Mouse (Mus musculus): ENCODE results near the gene Fryl.

Fryl gene

DNA sequence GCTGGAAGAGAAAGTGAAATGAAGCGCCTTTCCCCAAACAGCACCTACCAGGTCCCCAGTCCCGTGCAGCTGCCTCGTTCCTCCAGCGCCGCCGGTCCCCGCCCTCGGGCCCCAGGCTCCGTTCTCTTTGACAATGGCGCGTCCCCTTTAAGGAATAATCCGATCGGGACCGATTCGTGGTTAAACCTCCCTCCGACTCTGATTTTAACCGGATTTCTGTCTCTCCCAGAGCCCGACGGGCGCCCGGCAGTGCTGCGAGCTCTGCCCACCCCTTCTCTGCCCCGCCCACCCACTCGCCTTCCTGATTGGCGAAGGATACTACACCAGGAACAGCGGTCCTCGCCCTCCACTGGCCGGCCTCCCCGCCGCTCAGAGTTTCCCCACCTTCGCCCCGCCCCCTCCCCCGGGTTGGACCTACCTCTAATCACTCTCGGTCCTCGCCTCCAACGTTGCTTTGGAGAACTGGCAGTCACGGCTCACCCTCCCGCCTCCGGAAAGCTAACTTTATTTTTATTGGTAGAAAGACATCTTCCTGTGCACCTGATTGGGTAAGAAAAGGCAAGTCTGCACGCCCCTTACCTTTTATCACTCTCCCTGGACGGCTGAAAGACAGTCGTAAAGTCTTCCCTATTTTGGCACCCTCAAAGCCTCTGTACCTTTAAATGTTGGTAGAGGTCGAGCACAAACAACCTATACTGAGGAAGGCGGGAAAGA lies at the start of gene Fryl:
Gene Fryl (minus strand): TSS at position 268 of the 714 bp plus-strand sequence.
- in situ Hi-C loops (cut with MboI, MseI) = loop anchor here (5.0 kb wide), 1 partner anchor 41 kb away; no protein-coding TSS in a partner anchor

DNA sequence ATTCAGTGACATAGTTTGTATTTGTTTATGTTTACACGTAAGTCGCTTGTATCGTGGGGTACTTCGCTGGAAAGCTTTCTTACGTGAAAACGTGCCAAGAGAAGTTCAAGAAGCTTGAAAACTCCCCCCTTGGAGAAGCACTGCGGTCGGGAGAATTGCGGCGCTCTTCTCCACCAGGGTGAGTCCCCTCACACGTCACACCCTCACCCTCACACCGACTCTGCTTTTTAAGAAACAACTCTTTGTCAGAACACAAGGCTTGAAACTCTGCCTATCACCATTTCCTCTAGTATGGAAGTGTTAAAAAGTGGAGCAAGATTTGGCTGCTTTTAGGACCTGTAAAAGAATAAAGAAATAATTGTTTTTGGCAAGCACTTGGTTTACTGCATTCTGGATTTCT lies 48.1 kb upstream of the Fryl start:
- in situ Hi-C loops (cut with MboI, MseI) = no loop called here

DNA sequence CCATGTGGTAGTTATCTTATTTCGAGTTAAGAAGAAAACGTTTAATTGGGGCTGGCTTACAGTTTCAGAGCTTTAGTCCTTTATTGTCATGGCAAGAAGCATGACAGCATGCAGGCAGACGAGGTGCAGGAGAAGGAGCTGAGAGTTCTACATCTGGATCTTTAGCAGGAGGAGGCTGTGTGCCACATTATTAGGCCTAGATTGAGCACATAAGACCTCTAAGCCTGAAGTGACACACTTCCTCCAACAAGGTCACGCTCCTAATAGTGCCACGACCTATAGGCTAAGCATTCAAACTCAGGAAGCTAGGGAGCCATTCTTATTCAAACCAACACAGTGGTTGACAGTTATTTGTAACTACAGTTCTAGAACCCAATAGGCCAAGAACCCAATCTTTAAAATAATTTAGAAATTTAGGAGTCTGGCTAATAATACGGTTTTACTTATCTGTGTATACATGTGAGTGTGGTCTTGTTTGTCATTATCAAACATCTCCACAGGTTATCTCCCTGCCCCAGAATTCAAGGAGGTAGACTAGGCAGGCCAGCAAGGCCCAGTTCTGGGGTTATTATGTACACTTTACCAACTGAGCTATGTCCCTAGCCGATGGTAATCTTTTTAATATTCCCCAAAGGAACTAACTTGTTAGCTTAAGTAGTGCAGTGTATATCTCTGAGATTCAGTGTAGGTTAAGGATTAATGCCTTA lies 45.3 kb upstream of the Fryl start:
- in situ Hi-C loops (cut with MboI, MseI) = no loop called here

DNA sequence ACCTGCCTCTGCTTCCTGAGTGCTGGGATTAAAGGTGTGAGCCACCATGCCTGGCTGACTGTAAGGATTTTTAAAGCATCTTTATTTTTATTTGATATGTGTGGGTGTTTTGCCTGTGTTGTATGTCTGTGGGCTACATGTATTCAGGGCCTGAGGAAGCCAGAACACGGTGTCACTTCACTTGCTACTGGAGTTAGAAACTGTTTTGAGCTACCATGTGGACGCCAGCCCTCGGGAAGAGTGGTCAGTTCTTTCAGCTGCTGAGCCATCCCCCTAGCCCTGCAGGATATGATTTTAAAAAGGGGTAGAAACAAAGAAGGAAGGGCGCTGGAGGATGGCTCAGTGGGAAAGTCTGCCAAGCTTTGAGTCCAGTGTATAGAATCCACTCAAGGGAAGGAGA lies 39.5 kb upstream of the Fryl start:
- in situ Hi-C loops (cut with MboI, MseI) = loop anchor here (5.0 kb wide), 1 partner anchor 39 kb away; the partner anchor contains the start of gene Fryl

GRCm38 (mm10) chr5:73295016-73295415 lies 38.6 kb upstream of the Fryl start:
- in situ Hi-C loops (cut with MboI, MseI) = loop anchor here (5.0 kb wide), 1 partner anchor 38 kb away; the partner anchor contains the start of gene Fryl

- in situ Hi-C loops (cut with MboI, MseI) = no loop called here
These were observed 37.0 kb upstream of the Fryl start for GRCm38 (mm10) chr5:73293458-73293827.

DNA sequence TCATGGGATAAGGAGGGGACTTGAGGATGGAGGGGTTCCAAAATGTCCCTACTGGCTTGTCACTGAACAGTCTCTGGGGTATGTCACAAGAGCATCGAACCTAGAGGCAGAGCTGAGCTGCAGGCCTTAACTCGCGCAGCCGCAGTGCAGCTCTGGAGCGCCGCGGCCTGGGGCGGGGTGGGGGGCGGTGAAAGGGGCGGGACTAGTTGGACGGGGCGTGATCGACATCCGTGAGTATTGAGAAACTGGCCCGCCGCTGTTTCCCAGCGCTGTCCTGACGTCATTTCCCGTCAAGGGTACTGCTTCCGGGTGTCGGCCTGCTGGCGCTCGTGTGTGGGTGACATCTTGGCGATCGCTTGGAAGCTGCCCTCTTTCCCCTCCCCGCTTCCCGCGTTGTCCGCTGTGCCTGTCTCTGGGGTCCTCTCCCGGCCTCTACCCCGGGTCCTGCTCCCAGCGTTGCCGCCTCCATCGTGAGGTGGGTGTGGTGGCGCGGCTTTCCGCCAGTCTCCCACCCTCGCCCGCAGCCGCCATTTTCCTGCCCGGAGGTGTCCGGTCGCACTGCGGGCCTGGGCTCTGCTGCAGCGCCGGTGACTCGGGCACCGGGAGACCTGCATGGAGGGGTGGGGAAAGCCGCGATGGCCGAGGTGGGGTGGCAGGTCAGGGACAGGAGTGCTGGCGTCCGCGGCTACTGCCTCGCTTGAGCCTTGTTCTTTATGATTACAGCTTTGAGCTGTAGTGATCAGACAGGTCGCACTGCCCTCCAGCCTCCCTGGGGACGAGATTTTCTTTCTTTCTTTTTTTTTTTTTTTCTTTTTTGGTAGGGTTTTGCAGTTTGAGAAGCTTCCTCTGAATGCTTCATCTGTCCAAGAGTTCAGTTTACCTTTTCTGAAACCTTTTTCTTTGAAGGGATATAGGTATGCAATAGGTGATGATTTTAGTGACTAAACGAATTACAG lies 36.4 kb upstream of the Fryl start, which contains the start of gene Ociad1:
Gene Ociad1 (plus strand): TSS at position 283 of the 956 bp plus-strand sequence.
- in situ Hi-C loops (cut with MboI, MseI) = no loop called here

- in situ Hi-C loops (cut with MboI, MseI) = no loop called here
These were observed 33.5 kb upstream of the Fryl start for GRCm38 (mm10) chr5:73289900-73290299.

DNA sequence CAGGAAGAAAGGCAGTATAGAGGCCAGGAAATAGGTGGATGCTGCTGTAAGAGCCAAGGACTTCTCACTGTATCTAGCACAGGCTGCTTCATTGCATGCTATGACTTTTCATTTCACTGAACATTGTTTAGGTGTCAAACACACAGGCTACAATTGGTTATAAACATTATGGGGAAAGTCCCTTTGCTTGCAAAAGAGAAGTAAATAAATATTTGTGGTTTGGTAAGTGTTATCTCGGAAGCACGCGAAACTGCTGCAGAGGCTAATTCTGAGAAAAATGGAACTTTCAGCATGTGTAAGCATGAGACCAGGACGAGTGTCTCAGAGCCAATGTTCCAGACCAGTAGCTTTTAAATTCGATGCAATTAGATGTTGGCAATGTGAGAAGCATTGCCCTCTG lies 30.2 kb upstream of the Fryl start:
- in situ Hi-C loops (cut with MboI, MseI) = no loop called here

DNA sequence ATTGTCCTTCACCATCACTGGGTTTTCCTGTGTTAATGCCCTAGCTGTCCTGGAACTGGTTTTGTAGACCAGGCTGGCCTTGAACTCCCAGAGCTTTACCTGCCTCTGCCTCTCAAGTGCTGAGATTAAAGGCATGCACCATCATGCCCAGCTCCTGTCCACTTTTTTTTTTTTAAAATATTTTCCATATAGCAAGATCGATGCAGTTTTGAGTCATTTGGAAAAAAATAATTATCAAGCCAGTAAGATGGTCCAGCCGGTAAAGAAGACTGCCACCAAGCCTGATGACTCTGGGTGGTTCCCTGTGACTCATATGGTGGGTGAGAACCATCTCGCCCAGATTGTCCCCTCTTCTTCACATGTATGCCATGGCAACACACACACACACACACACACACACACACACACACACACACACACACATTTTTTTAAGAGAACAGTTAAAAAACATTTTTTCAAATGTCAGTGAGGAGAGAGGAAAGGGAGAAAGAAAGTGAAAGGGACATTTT lies 29.1 kb upstream of the Fryl start:
- in situ Hi-C loops (cut with MboI, MseI) = no loop called here

- in situ Hi-C loops (cut with MboI, MseI) = no loop called here
These were observed 27.6 kb upstream of the Fryl start for GRCm38 (mm10) chr5:73284046-73284445.

DNA sequence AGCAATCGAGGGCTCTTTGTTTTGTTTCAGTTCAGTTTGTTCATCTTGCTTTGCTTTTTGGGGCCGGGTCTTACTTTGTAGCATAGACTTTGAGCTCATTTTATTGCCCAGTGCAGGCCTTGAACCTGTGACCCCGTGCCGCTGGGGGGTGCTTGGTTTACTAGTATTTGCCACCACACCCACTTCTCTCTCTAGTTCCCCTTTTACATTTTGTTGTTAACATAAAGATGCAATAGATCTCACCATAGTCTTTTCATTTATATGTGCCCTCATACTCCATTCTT lies 24.1 kb upstream of the Fryl start:
- in situ Hi-C loops (cut with MboI, MseI) = no loop called here

GRCm38 (mm10) chr5:73279732-73280566 lies 23.5 kb upstream of the Fryl start:
- in situ Hi-C loops (cut with MboI, MseI) = no loop called here

- in situ Hi-C loops (cut with MboI, MseI) = no loop called here
These were observed 22.8 kb upstream of the Fryl start for GRCm38 (mm10) chr5:73279190-73279589.

DNA sequence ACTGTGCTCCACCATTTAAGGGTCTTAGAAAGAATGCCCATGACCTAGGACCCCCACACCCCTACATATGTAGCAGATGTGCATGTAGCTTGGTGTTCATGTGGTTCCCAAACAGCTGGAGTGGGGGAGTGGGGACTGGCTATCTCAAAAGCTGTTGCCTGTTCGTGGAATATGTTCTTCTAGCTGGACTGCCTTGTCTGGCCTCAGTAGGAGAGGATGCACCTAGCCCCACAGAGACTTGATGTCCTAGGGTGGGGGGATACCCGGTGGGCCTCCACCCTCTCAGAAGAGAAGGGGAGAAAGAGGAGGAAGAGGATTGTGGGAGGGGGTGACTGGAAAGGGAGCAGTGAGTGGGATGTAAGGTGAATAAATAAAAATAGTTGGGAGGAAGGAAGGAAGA lies 18.5 kb upstream of the Fryl start:
- in situ Hi-C loops (cut with MboI, MseI) = no loop called here

GRCm38 (mm10) chr5:73273171-73273570 lies 16.8 kb upstream of the Fryl start:
- in situ Hi-C loops (cut with MboI, MseI) = no loop called here

DNA sequence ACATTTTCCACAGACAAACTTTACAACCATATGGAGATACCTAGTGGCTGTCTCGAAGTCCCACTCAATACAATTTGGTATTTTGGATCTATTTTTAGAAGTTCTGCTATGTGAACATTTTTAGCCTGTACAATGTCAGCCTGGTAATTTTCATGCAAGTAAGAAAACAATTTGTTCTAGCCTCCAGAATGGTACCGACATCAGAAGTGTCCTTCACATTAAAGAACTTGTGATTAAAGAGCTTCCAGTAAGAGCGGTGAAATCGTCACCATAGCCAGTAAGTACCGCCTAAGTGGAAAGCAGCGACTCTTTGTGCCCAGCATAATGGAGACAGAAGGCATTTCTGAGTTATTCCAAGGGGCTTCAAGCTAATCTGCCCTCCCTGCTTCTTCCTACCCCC lies 14.2 kb upstream of the Fryl start:
- in situ Hi-C loops (cut with MboI, MseI) = no loop called here

GRCm38 (mm10) chr5:73268636-73269213 lies 12.3 kb upstream of the Fryl start:
- in situ Hi-C loops (cut with MboI, MseI) = no loop called here

GRCm38 (mm10) chr5:73265460-73265859 lies 9.0 kb upstream of the Fryl start:
- in situ Hi-C loops (cut with MboI, MseI) = no loop called here

DNA sequence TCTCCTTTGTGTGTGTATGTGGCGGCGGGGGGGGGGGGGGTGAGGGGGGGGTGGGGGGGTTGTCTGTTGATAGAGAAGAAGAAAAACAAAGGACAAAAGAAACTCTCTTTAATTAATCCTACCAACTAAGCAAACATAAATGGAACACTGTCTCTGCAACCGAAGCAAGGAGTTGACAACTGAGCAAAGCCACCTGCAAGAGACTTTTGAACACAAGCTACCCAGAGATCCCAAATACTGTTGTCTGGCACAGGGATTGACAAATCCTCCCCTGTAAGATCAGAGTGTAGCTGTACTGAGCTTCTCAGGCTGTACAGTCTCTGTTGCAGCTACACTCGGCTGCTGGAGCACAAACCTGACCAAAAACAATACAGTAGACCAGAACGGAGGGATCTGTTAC lies 7.7 kb upstream of the Fryl start:
- in situ Hi-C loops (cut with MboI, MseI) = no loop called here

GRCm38 (mm10) chr5:73257723-73258122 lies 1.3 kb upstream of the Fryl start:
- in situ Hi-C loops (cut with MboI, MseI) = loop anchor here (5.0 kb wide), 1 partner anchor 40 kb away; no protein-coding TSS in a partner anchor
